Mouse (Mus musculus): ENCODE measurements around the gene Clic5. TPM values are rescaled to one million over a fixed set of nuclear protein-coding genes. Genes with fewer than 3 reads are reported as not detected.

Gene Clic5
- polyA plus RNA-seq, 1 experiment from 2014 or later = 0.27 TPM

GRCm38 (mm10) chr17:44300236-44300635 lies 111.9 kb downstream of the Clic5 start:
- peaks cover 17% of the 10 kb centered on the region for H3K4me1 ChIP-seq (ENCODE audit: control insufficient read depth, insufficient read depth, low read length)
- H3K9ac ChIP-seq (ENCODE audit: low read length) = no peak overlapping the region
- H3K27ac ChIP-seq (replicated peaks; ENCODE audit: low read depth, low read length) = no peak overlapping the region; the same call in 1 of the 2 replicates
- H3K36me3 ChIP-seq (ENCODE audit: control insufficient read depth, insufficient read depth, low read length) = no peaks in the 10 kb centered on the region
- H3K4me2 ChIP-seq (ENCODE audit: low read depth, severe bottlenecking) = peak overlapping the region; percentile 21; the same call in 1 of the 2 replicates
- peaks cover 3% of the 10 kb centered on the region; the same call in 1 of the 2 replicates for H3K27me3 ChIP-seq (ENCODE audit: control insufficient read depth, insufficient read depth, low read length)
- DNase-seq (ENCODE audit: low spot score) (peak; percentile 74), ATAC-seq (ENCODE audit: insufficient number of reproducible peaks, low FRiP score, low TSS enrichment, low read depth) (peak; percentile 77; the same call in 1 of the 2 replicates)
- no peaks in the 10 kb centered on the region for H3K9me3 ChIP-seq (ENCODE audit: control insufficient read depth, low read length)
- H3K4me3 ChIP-seq (ENCODE audit: low read depth, low read length) = no peak overlapping the region
- 6% methylated on average over 5 of the region's 5 CpGs for WGBS

GRCm38 (mm10) chr17:44300723-44301122 lies 112.3 kb downstream of the Clic5 start:
- peak; percentile 91 for ATAC-seq (ENCODE audit: insufficient number of reproducible peaks, low FRiP score, low TSS enrichment, low read depth)
- H3K27ac ChIP-seq (replicated peaks; ENCODE audit: low read depth, low read length) = 0 out of 2 replicates have a peak overlapping the region, but pooled peaks have one; percentile 47
- H3K4me2 ChIP-seq (ENCODE audit: low read depth, severe bottlenecking) = no peak overlapping the region

GRCm38 (mm10) chr17:44301224-44301811 lies 112.9 kb downstream of the Clic5 start:
- DNase-seq (ENCODE audit: low spot score) (no peak), ATAC-seq (ENCODE audit: insufficient number of reproducible peaks, low FRiP score, low TSS enrichment, low read depth) (no peak)
- 0 out of 2 replicates have a peak overlapping the region, but pooled peaks have one; percentile 47 for H3K27ac ChIP-seq (replicated peaks; ENCODE audit: low read depth, low read length)
- H3K9me3 ChIP-seq (ENCODE audit: control insufficient read depth, low read length) = no peaks in the 10 kb centered on the region
- H3K4me2 ChIP-seq (ENCODE audit: low read depth, severe bottlenecking) = no peak overlapping the region
- H3K27me3 ChIP-seq (ENCODE audit: control insufficient read depth, insufficient read depth, low read length) = peaks cover 3% of the 10 kb centered on the region; the same call in 1 of the 2 replicates
- H3K4me1 ChIP-seq (ENCODE audit: control insufficient read depth, insufficient read depth, low read length) = peaks cover 17% of the 10 kb centered on the region
- 73% methylated on average over 17 of the region's 17 CpGs for WGBS
- no peak overlapping the region for H3K4me3 ChIP-seq (ENCODE audit: low read depth, low read length)
- H3K36me3 ChIP-seq (ENCODE audit: control insufficient read depth, insufficient read depth, low read length) = no peaks in the 10 kb centered on the region
- no peak overlapping the region for H3K9ac ChIP-seq (ENCODE audit: low read length)

More at GRCm38 (mm10) chr17:44300723-44301122, 112.3 kb downstream of the Clic5 start:
- peak; percentile 89 for DNase-seq (ENCODE audit: low spot score)
- no peak overlapping the region for H3K9ac ChIP-seq (ENCODE audit: low read length)
- peaks cover 3% of the 10 kb centered on the region; the same call in 1 of the 2 replicates for H3K27me3 ChIP-seq (ENCODE audit: control insufficient read depth, insufficient read depth, low read length)
- H3K36me3 ChIP-seq (ENCODE audit: control insufficient read depth, insufficient read depth, low read length) = no peaks in the 10 kb centered on the region
- peaks cover 17% of the 10 kb centered on the region for H3K4me1 ChIP-seq (ENCODE audit: control insufficient read depth, insufficient read depth, low read length)
- 2% methylated on average over 4 of the region's 4 CpGs for WGBS
- no peak overlapping the region for H3K4me3 ChIP-seq (ENCODE audit: low read depth, low read length)
- no peaks in the 10 kb centered on the region for H3K9me3 ChIP-seq (ENCODE audit: control insufficient read depth, low read length)

GRCm38 (mm10) chr17:44304076-44304475 lies 115.7 kb downstream of the Clic5 start:
- Histone ChIP-seq H3K36me3 (ENCODE audit: control insufficient read depth, insufficient read depth, low read length) (no peaks in the 10 kb centered on the region), H3K9me3 (ENCODE audit: control insufficient read depth, low read length) (no peaks in the 10 kb centered on the region), H3K4me2 (ENCODE audit: low read depth, severe bottlenecking) (no peak overlapping the region), H3K4me1 (ENCODE audit: control insufficient read depth, insufficient read depth, low read length) (peaks cover 17% of the 10 kb centered on the region), H3K27ac (replicated peaks; ENCODE audit: low read depth, low read length) (no peak overlapping the region), H3K9ac (ENCODE audit: low read length) (no peak overlapping the region), H3K4me3 (ENCODE audit: low read depth, low read length) (no peak overlapping the region), H3K27me3 (ENCODE audit: control insufficient read depth, insufficient read depth, low read length) (peaks cover 9% of the 10 kb centered on the region)
- WGBS = 51% methylated on average over 1 of the region's 1 CpGs
- ATAC-seq (ENCODE audit: insufficient number of reproducible peaks, low FRiP score, low TSS enrichment, low read depth) (no peak), DNase-seq (ENCODE audit: low spot score) (peak; percentile 52)

- Histone ChIP-seq H3K36me3 (ENCODE audit: control insufficient read depth, insufficient read depth, low read length) (no peaks in the 10 kb centered on the region), H3K4me2 (ENCODE audit: low read depth, severe bottlenecking) (no peak overlapping the region), H3K4me3 (ENCODE audit: low read depth, low read length) (no peak overlapping the region), H3K9me3 (ENCODE audit: control insufficient read depth, low read length) (no peaks in the 10 kb centered on the region), H3K4me1 (ENCODE audit: control insufficient read depth, insufficient read depth, low read length) (no peaks in the 10 kb centered on the region), H3K27ac (replicated peaks; ENCODE audit: low read depth, low read length) (no peak overlapping the region), H3K9ac (ENCODE audit: low read length) (no peak overlapping the region), H3K27me3 (ENCODE audit: control insufficient read depth, insufficient read depth, low read length) (peaks cover 6% of the 10 kb centered on the region)
- WGBS = 86% methylated on average over 10 of the region's 10 CpGs
- ATAC-seq (ENCODE audit: insufficient number of reproducible peaks, low FRiP score, low TSS enrichment, low read depth) = no peak
- no peak for DNase-seq (ENCODE audit: low spot score)
Measured at GRCm38 (mm10) chr17:44309914-44310622, 121.7 kb downstream of the Clic5 start.

- H3K4me1 ChIP-seq (ENCODE audit: control insufficient read depth, insufficient read depth, low read length) = no peaks in the 10 kb centered on the region
- no peaks in the 10 kb centered on the region for H3K9me3 ChIP-seq (ENCODE audit: control insufficient read depth, low read length)
- H3K4me2 ChIP-seq (ENCODE audit: low read depth, severe bottlenecking) = no peak overlapping the region
- no peaks in the 10 kb centered on the region for H3K36me3 ChIP-seq (ENCODE audit: control insufficient read depth, insufficient read depth, low read length)
- ATAC-seq (ENCODE audit: insufficient number of reproducible peaks, low FRiP score, low TSS enrichment, low read depth) (no peak), DNase-seq (ENCODE audit: low spot score) (no peak)
- no peak overlapping the region for H3K27ac ChIP-seq (replicated peaks; ENCODE audit: low read depth, low read length)
- H3K4me3 ChIP-seq (ENCODE audit: low read depth, low read length) = no peak overlapping the region
- 76% methylated on average over 10 of the region's 10 CpGs for WGBS
- no peak overlapping the region for H3K9ac ChIP-seq (ENCODE audit: low read length)
- H3K27me3 ChIP-seq (ENCODE audit: control insufficient read depth, insufficient read depth, low read length) = no peaks in the 10 kb centered on the region; the same call in 1 of the 2 replicates
Measured at GRCm38 (mm10) chr17:44325314-44325713, 136.9 kb downstream of the Clic5 start.

GRCm38 (mm10) chr17:44327279-44328146 lies 139.1 kb downstream of the Clic5 start:
- no peaks in the 10 kb centered on the region for H3K9me3 ChIP-seq (ENCODE audit: control insufficient read depth, low read length)
- no peaks in the 10 kb centered on the region for H3K4me1 ChIP-seq (ENCODE audit: control insufficient read depth, insufficient read depth, low read length)
- peak; percentile 39 for DNase-seq (ENCODE audit: low spot score)
- no peak overlapping the region for H3K4me3 ChIP-seq (ENCODE audit: low read depth, low read length)
- H3K4me2 ChIP-seq (ENCODE audit: low read depth, severe bottlenecking) = no peak overlapping the region
- no peaks in the 10 kb centered on the region; the same call in 1 of the 2 replicates for H3K27me3 ChIP-seq (ENCODE audit: control insufficient read depth, insufficient read depth, low read length)
- no peak overlapping the region for H3K27ac ChIP-seq (replicated peaks; ENCODE audit: low read depth, low read length)
- H3K36me3 ChIP-seq (ENCODE audit: control insufficient read depth, insufficient read depth, low read length) = no peaks in the 10 kb centered on the region
- no peak overlapping the region for H3K9ac ChIP-seq (ENCODE audit: low read length)
- 41% methylated on average over 10 of the region's 10 CpGs for WGBS
- ATAC-seq (ENCODE audit: insufficient number of reproducible peaks, low FRiP score, low TSS enrichment, low read depth) = no peak; the same call in 1 of the 2 replicates

- Histone ChIP-seq H3K9me3 (ENCODE audit: control insufficient read depth, low read length) (no peaks in the 10 kb centered on the region), H3K27me3 (ENCODE audit: control insufficient read depth, insufficient read depth, low read length) (no peaks in the 10 kb centered on the region; the same call in 1 of the 2 replicates), H3K4me2 (ENCODE audit: low read depth, severe bottlenecking) (no peak overlapping the region), H3K9ac (ENCODE audit: low read length) (no peak overlapping the region), H3K4me3 (ENCODE audit: low read depth, low read length) (no peak overlapping the region), H3K36me3 (ENCODE audit: control insufficient read depth, insufficient read depth, low read length) (no peaks in the 10 kb centered on the region), H3K27ac (replicated peaks; ENCODE audit: low read depth, low read length) (no peak overlapping the region), H3K4me1 (ENCODE audit: control insufficient read depth, insufficient read depth, low read length) (no peaks in the 10 kb centered on the region)
- 52% methylated on average over 5 of the region's 5 CpGs for WGBS
- no peak for ATAC-seq (ENCODE audit: insufficient number of reproducible peaks, low FRiP score, low TSS enrichment, low read depth)
- DNase-seq (ENCODE audit: low spot score) = no peak
Measured at GRCm38 (mm10) chr17:44328147-44328482, 139.7 kb downstream of the Clic5 start.
